8 mouse cellular contexts compared by ENCODE assay signal in genomic region chr9:72531291-72531995, GRCm38 (mm10). TPM values are rescaled to one million over a fixed set of nuclear protein-coding genes. Genes with fewer than 3 reads are reported as not detected.
DNase-seq lines count a peak whose midpoint lies in the region; ATAC-seq and TF ChIP-seq lines count a peak whose summit lies in the region.

No protein-coding gene starts in this region.

- peak overlapping the region; percentile 99 for H3K27ac ChIP-seq in heart, embryonic 12.5 days (ENCODE audit: poor library complexity, severe bottlenecking)
- peak overlapping the region; percentile 99 for H3K27ac ChIP-seq in kidney, embryonic 16.5 days (ENCODE audit: low read length)
- peak overlapping the region; percentile 83 for H3K27ac ChIP-seq in liver, adult 2 months (replicated peaks; ENCODE audit: insufficient read depth, low read depth, low read length)

- no peaks in the 10 kb centered on the region for H3K36me3 ChIP-seq in heart, embryonic 12.5 days
- H3K36me3 ChIP-seq in kidney, embryonic 16.5 days (ENCODE audit: insufficient read depth, low read length): no peaks in the 10 kb centered on the region
- H3K36me3 ChIP-seq in liver, adult 2 months (ENCODE audit: control insufficient read depth, insufficient read depth, low read length): no peaks in the 10 kb centered on the region

- peak overlapping the region; percentile 92 for H3K4me2 ChIP-seq in heart, embryonic 12.5 days
- peak overlapping the region; percentile 54 for H3K4me2 ChIP-seq in kidney, embryonic 16.5 days (replicated peaks; ENCODE audit: low read depth, low read length)

- no peaks in the 10 kb centered on the region for H3K27me3 ChIP-seq in heart, embryonic 12.5 days (replicated peaks)
- H3K27me3 ChIP-seq in kidney, embryonic 16.5 days (ENCODE audit: insufficient read depth, low read length): no peaks in the 10 kb centered on the region
- no peaks in the 10 kb centered on the region for H3K27me3 ChIP-seq in liver, adult 2 months (ENCODE audit: control insufficient read depth, insufficient read depth, low read length)

- TF ChIP-seq CTCF in liver, adult 2 months (IDR thresholded peaks at IDR 0.05; ENCODE audit: low read depth, low read length): peak; percentile 17; the same call in 1 of the 2 replicates

- WGBS in heart, embryonic 12.5 days: 3% methylated on average over 31 of the region's 35 CpGs
- 2% methylated on average over 34 of the region's 35 CpGs for WGBS in kidney, embryonic 16.5 days
- WGBS in liver, adult 2 months: under 1% methylated on average over 35 of the region's 35 CpGs

- H3K79me2 ChIP-seq in liver, adult 2 months (ENCODE audit: control insufficient read depth, insufficient read depth, low read length): peaks cover 10% of the 10 kb centered on the region; the same call in 1 of the 2 replicates

- peak; percentile 78 for TF ChIP-seq POLR2A in liver, adult 2 months (IDR thresholded peaks at IDR 0.05; ENCODE audit: extremely low read depth, insufficient read depth, low read length)

- ATAC-seq in heart, embryonic 12.5 days (ENCODE audit: insufficient number of reproducible peaks, low FRiP score): peak; percentile 77
- ATAC-seq in kidney, embryonic 16.5 days (ENCODE audit: low FRiP score, low TSS enrichment): peak; percentile 91
- ATAC-seq in monocyte, adult 5-6 weeks (replicated peaks; ENCODE audit: insufficient number of reproducible peaks, low FRiP score, low TSS enrichment, poor library complexity, severe bottlenecking): peak; percentile 75

- H3K9me3 ChIP-seq in heart, embryonic 12.5 days (replicated peaks): no peaks in the 10 kb centered on the region
- no peaks in the 10 kb centered on the region for H3K9me3 ChIP-seq in kidney, embryonic 16.5 days (ENCODE audit: low read length)

- peaks cover 9% of the 10 kb centered on the region for H3K4me1 ChIP-seq in heart, embryonic 12.5 days (replicated peaks)
- H3K4me1 ChIP-seq in kidney, embryonic 16.5 days (ENCODE audit: insufficient read depth, low read length): peaks cover 12% of the 10 kb centered on the region
- peaks cover 4% of the 10 kb centered on the region; the same call in 1 of the 2 replicates for H3K4me1 ChIP-seq in liver, adult 2 months (ENCODE audit: control insufficient read depth, insufficient read depth, low read length)

- H3K9ac ChIP-seq in heart, embryonic 12.5 days: peak overlapping the region; percentile 98
- peak overlapping the region; percentile 99 for H3K9ac ChIP-seq in kidney, embryonic 16.5 days (replicated peaks; ENCODE audit: low read length)
- peak overlapping the region; percentile 99 for H3K9ac ChIP-seq in liver, adult 2 months (ENCODE audit: low read depth, low read length)

- peak overlapping the region; percentile 91 for H3K4me3 ChIP-seq in heart, embryonic 12.5 days
- H3K4me3 ChIP-seq in kidney, embryonic 16.5 days (ENCODE audit: low read length): peak overlapping the region; percentile 98
- peak overlapping the region; percentile 79 for H3K4me3 ChIP-seq in liver, adult 2 months (ENCODE audit: insufficient read depth, low read depth, low read length)

- peak; percentile 86 for DNase-seq in CD4-positive, CD25-positive, alpha-beta regulatory T cell, adult 2 months (ENCODE audit: low read depth, low spot score)
- peak; percentile 94 for DNase-seq in brain, embryonic 18.5 days (ENCODE audit: low read depth, low spot score)
- peak; percentile 73 for DNase-seq in fat pad, adult 2 months (ENCODE audit: extremely low read depth, low read depth, low spot score)
- peak; percentile 86 for DNase-seq in liver, adult 2 months (ENCODE audit: extremely low read depth, low read depth, low spot score)
- peak; percentile 74 to 87 for DNase-seq in spleen, postnatal 4 days (ENCODE audit: low spot score in 2 of 2)

RNA-seq across cellular contexts. Expression of gene Rfx7, which starts 0.6 kb away (rescaled TPM):
- 10.8 and 13.0 TPM in 2 replicates for polyA plus RNA-seq in heart, embryonic 12.5 days (2016; fragmentation: Nextera tagmentation; extraction: Ambion mirVana)
- 9.8 and 13.3 TPM in 2 replicates for polyA plus RNA-seq in kidney, embryonic 16.5 days (2015; fragmentation: Nextera tagmentation; extraction: Ambion mirVana)
- 5.4 and 6.7 TPM in 2 replicates for total RNA-seq in liver, adult 2 months (2014; rRNA removed)
- polyA plus RNA-seq in liver, adult 2 months (2012; rRNA removed): 2.3 and 3.3 TPM in 2 replicates
- 23.3 to 34.4 TPM (median 33.7 TPM) in 3 replicates for total RNA-seq in monocyte, adult 5-6 weeks (2017)

RNA-seq across cellular contexts. Expression of gene Tex9, which starts 39.4 kb away (rescaled TPM):
- polyA plus RNA-seq in heart, embryonic 12.5 days (2016; fragmentation: Nextera tagmentation; extraction: Ambion mirVana): 18.8 and 19.3 TPM in 2 replicates
- polyA plus RNA-seq in kidney, embryonic 16.5 days (2015; fragmentation: Nextera tagmentation; extraction: Ambion mirVana): 28.2 and 38.3 TPM in 2 replicates
- total RNA-seq in liver, adult 2 months (2014; rRNA removed): 1.0 and 1.8 TPM in 2 replicates
- 0.22 and 0.35 TPM in 2 replicates for polyA plus RNA-seq in liver, adult 2 months (2012; rRNA removed)
- 10.7 to 58.1 TPM (median 11.2 TPM) in 3 replicates for total RNA-seq in monocyte, adult 5-6 weeks (2017)

Comparison
In these comparisons a context has a peak if more than half of its experiments do, and no peak if none do; other contexts are left out.
1. Peak in every context shown above with its lines: DNase-seq, ATAC-seq, H3K4me3 ChIP-seq and H3K27ac ChIP-seq.
2. RNA of gene Tex9, which starts 39.4 kb away (polyA plus RNA-seq): 28.2 to 38.3 TPM in kidney, embryonic 16.5 days and 18.8 to 19.3 TPM in heart, embryonic 12.5 days; 0.22 to 0.35 TPM in liver, adult 2 months; every median in the first group is over 10 times any median in the second.